Mouse (Mus musculus): ENCODE results near the gene Pard3. TPM values are rescaled to one million over a fixed set of nuclear protein-coding genes. Genes with fewer than 3 reads are reported as not detected.

The Pard3 gene
- polyA plus RNA-seq, 1 experiment from 2014 or later, result 23.7 TPM

DNA sequence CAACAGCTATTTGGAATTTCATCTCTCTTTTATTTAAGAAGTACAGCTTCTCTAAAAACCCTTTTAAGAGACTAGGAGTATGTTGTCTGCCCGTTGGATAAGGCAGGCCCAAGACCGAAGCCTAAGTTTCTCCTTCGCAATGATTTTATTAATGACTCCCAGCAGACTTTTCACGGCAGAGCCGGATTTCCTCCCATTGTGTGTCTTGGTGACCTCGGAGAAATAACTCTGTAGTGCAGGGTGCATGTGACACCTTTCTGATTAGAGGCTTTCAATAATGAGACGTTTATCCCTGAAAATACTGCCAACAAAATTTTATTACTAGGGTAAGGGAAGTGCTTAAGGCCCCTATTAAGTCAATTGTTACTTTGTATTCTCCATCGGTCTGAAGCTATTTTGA is 25.3 kb downstream of the Pard3 start:
- H3K4me3 ChIP-seq, result no peak overlapping the region
- H3K36me3 ChIP-seq (ENCODE audit: poor library complexity, severe bottlenecking), result no peaks in the 10 kb centered on the region
- no peaks in the 10 kb centered on the region for H3K9me3 ChIP-seq (replicated peaks)
- H3K4me2 ChIP-seq, result no peak overlapping the region
- no peak for ATAC-seq
- no peaks in the 10 kb centered on the region for H3K27me3 ChIP-seq
- H3K9ac ChIP-seq, result no peak overlapping the region
- H3K4me1 ChIP-seq, result peaks cover 47% of the 10 kb centered on the region
- WGBS, result 54% methylated on average over 8 of the region's 8 CpGs
- H3K27ac ChIP-seq, result no peak overlapping the region

DNA sequence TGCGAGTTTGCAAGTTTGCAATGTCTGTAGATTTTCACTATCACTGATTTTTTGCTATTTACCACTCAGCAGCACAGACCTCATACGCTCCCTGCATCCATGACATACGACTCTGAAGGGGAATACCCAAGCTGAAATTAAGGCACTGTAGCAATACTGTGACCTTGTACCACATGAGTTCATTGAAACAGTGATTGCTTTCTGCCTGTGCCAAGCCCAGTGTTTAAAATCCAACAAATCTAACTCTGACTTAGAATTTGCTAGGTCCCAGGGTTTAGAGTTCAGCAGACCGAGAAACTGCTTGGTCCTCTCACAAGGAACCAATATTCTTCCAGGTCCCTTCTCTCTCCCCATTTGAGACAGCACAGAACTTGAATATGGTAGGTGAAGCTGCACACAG is 26.7 kb downstream of the Pard3 start:
- H3K27ac ChIP-seq, result no peak overlapping the region
- H3K9ac ChIP-seq, result no peak overlapping the region
- no peaks in the 10 kb centered on the region for H3K27me3 ChIP-seq
- H3K36me3 ChIP-seq (ENCODE audit: poor library complexity, severe bottlenecking), result no peaks in the 10 kb centered on the region
- H3K4me2 ChIP-seq, result no peak overlapping the region
- H3K4me1 ChIP-seq, result peaks cover 54% of the 10 kb centered on the region
- WGBS, result 91% methylated on average over 4 of the region's 4 CpGs
- ATAC-seq, result no peak
- no peak overlapping the region for H3K4me3 ChIP-seq
- H3K9me3 ChIP-seq (replicated peaks), result no peaks in the 10 kb centered on the region

DNA sequence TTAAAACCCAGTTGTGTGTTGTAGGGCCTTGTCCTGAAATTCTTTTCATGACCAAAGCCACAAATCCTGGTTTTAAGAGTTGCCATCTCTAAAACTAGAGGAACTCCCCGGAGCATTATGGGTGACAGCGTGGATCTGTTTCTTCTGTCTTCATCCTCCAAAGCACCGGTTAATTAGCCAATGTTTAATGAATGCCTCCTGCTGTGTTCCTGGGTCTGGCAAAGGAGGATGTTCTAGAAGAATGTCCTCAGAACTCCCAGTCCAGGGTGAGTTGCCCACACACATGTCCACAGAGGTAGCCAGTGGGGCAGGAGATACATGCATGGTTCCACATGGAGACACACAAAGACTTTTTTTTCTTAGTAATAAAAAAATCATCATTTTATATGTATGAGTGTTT is 28.2 kb downstream of the Pard3 start:
- Histone ChIP-seq H3K27ac (peak overlapping the region; percentile 89), H3K9ac (no peak overlapping the region), H3K4me3 (no peak overlapping the region), H3K36me3 (ENCODE audit: poor library complexity, severe bottlenecking) (no peaks in the 10 kb centered on the region), H3K27me3 (no peaks in the 10 kb centered on the region), H3K4me2 (peak overlapping the region; percentile 59; the same call in 1 of the 2 replicates), H3K4me1 (peaks cover 56% of the 10 kb centered on the region), H3K9me3 (replicated peaks) (no peaks in the 10 kb centered on the region)
- no peak for ATAC-seq
- 73% methylated on average over 3 of the region's 3 CpGs for WGBS

DNA sequence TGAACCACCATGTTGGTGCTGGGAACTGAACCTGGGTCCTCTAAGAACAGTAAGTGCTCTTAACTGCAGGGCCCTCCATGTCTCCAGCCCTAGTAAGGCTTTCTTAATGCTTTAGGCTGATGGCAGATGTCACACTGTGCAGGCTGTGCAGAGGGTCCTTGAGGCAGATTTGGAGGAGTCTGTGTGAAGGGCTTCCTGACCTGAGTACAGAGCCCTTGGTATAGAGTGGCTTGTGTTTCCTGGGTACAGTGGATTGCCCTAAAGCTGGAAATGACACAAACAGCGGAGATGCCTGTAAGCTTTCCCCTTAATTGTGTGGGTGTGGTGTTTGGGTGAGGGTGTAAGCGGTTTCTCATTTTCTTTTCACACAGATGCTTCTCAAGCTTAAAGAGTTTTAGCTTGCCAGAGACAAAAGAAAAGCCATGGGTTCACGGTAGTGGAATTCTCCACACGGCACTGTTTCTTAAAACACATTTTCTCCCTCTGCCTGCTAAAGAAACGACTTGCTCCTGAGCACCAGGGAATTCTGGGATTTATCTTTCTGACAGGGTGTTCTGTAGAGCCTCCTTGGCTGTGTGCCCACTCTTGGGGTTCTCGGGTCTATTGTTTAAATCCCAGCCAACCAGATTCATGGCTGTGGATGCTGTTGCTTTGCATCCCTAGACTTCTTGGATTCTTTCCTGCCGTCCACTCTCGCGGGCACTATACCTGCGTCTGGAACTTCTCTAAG is 28.9 kb downstream of the Pard3 start:
- WGBS, result 2% methylated on average over 10 of the region's 10 CpGs
- Histone ChIP-seq H3K27ac (peak overlapping the region; percentile 89), H3K9me3 (replicated peaks) (no peaks in the 10 kb centered on the region), H3K27me3 (no peaks in the 10 kb centered on the region), H3K36me3 (ENCODE audit: poor library complexity, severe bottlenecking) (no peaks in the 10 kb centered on the region), H3K4me2 (peak overlapping the region; percentile 59), H3K4me1 (peaks cover 56% of the 10 kb centered on the region), H3K4me3 (peak overlapping the region; percentile 32), H3K9ac (peak overlapping the region; percentile 57; the same call in 1 of the 2 replicates)
- peak; percentile 87 for ATAC-seq

DNA sequence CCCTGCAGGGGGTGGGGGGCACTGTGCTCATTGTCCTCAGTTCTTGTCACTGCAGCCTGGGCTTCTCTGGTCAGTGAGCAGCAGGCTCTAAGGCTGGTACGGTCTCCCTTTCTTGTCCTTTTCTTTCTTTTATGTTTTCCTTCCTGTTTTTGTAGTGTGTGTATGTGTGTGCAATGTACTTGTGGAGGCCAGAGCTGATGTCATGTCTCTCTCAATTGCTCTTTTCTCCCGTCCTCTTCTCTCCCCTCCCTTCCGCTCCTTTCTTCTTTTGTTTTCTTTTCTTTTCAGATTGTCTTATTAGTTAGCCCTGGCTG is 29.4 kb downstream of the Pard3 start:
- H3K9me3 ChIP-seq (replicated peaks), result no peaks in the 10 kb centered on the region
- peak overlapping the region; percentile 57; the same call in 1 of the 2 replicates for H3K9ac ChIP-seq
- H3K4me2 ChIP-seq, result peak overlapping the region; percentile 59
- H3K4me1 ChIP-seq, result peaks cover 53% of the 10 kb centered on the region
- no peaks in the 10 kb centered on the region for H3K36me3 ChIP-seq (ENCODE audit: poor library complexity, severe bottlenecking)
- peak overlapping the region; percentile 89 for H3K27ac ChIP-seq
- peak overlapping the region; percentile 32 for H3K4me3 ChIP-seq
- no peaks in the 10 kb centered on the region for H3K27me3 ChIP-seq
- ATAC-seq, result no peak; the same call in 1 of the 2 replicates
- WGBS, result 16% methylated on average over 3 of the region's 3 CpGs

DNA sequence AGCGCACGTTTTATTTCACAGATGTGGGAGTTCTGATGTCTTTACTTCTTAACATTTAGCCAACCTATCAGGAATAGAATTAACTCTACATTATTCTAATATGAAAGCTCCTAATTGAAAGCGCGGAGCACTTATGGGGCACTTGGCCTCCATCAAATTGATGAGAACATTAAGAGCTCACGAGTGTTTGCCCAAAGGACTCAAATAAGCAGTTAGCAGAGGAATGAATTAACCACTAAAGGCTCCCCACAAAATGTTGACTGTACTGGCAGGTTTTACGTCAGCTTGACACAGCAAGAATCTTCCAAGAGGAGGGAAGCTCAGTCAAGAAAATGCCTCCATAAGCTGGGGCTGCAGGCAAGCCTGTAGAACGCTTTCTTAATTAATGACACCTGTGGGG is 32.1 kb downstream of the Pard3 start:
- no peaks in the 10 kb centered on the region for H3K27me3 ChIP-seq
- no peak overlapping the region for H3K9ac ChIP-seq
- ATAC-seq, result no peak
- no peak overlapping the region for H3K4me2 ChIP-seq
- no peak overlapping the region for H3K4me3 ChIP-seq
- WGBS, result 66% methylated on average over 7 of the region's 7 CpGs
- H3K4me1 ChIP-seq, result peaks cover 44% of the 10 kb centered on the region
- no peaks in the 10 kb centered on the region for H3K9me3 ChIP-seq (replicated peaks)
- no peak overlapping the region for H3K27ac ChIP-seq
- H3K36me3 ChIP-seq (ENCODE audit: poor library complexity, severe bottlenecking), result no peaks in the 10 kb centered on the region

DNA sequence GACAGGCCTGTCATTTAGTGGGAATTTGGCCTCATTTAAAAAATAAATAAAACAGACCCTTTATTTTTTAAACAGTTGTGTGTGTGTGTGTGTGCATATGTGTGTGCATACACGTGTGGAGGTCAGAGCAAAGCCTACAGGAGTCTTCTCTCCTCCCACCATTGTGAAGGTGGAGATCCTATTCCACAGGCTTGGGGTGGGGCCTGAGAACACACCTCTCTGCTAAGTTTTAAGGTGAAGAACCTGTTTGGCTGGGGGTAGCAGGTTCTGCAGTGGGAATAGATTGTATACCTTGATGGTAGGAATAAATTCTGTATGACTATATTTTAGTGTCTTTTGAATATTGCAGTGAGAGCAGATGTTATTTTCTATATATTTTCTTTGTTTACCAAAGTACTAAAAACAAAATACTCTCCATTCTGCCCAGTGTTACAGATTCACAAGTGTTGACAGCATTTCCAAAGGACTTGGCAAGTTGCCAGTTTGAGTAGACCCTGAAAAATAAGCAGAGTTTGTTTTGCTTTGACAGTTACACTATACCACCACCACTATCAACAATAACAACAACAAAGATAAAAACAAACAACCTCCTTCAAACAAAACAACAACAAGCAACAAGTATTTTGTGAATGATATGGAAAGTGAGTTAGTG is 35.9 kb downstream of the Pard3 start:
- H3K9me3 ChIP-seq (replicated peaks), result no peaks in the 10 kb centered on the region
- H3K27ac ChIP-seq, result no peak overlapping the region
- no peak overlapping the region for H3K9ac ChIP-seq
- no peak overlapping the region for H3K4me2 ChIP-seq
- no peak for ATAC-seq
- 54% methylated on average over 1 of the region's 1 CpGs for WGBS
- H3K36me3 ChIP-seq (ENCODE audit: poor library complexity, severe bottlenecking), result no peaks in the 10 kb centered on the region
- H3K27me3 ChIP-seq, result no peaks in the 10 kb centered on the region
- H3K4me3 ChIP-seq, result no peak overlapping the region
- H3K4me1 ChIP-seq, result peaks cover 19% of the 10 kb centered on the region; the same call in 1 of the 2 replicates

DNA sequence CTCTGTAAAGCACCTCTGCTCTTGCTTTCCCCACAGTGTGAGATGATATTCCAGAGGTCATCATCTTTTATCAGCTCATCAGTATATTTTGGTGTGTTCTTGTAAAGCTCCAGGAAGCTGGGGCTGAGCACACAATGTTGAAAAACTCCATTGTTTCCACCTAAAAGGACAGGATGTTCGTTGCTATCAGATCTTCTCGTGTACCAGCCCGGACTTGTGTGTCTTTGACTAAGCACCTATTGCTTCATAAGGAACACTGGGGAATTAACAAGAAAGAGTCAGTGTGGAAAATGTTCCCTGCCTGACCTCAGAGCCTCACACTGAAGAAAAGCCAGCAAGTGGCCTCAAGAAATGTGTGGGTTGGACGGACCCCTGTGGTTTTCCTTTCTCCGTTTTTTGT is 39.6 kb downstream of the Pard3 start:
- Histone ChIP-seq H3K27me3 (no peaks in the 10 kb centered on the region), H3K9me3 (replicated peaks) (no peaks in the 10 kb centered on the region), H3K4me1 (peaks cover 14% of the 10 kb centered on the region), H3K27ac (no peak overlapping the region), H3K4me2 (no peak overlapping the region), H3K9ac (no peak overlapping the region), H3K36me3 (ENCODE audit: poor library complexity, severe bottlenecking) (no peaks in the 10 kb centered on the region), H3K4me3 (no peak overlapping the region)
- whole genome bisulfite sequencing, result 66% methylated on average over 5 of the region's 5 CpGs
- no peak for ATAC-seq

DNA sequence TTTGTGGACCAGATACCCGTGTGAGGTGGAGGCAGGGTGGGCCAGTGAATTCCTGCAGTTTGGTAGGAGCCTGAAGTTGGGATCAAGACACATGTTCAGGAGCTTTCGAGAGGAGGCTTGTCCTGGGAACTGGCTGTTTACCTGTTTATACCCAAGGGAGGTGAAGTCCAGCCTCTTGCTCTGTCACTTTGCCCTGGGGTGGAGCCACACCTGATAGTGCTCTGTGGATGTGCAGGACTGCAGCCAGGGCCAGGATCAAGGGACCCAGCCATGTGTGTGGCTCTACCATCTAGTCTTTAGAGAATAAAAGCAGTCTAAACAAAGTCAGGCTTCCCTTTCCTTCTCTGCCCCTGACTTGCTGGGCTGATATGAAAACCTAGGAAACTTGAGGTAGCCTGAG is 40.9 kb downstream of the Pard3 start:
- WGBS, result 94% methylated on average over 2 of the region's 2 CpGs
- no peak overlapping the region for H3K9ac ChIP-seq
- no peak overlapping the region for H3K4me3 ChIP-seq
- H3K9me3 ChIP-seq (replicated peaks), result no peaks in the 10 kb centered on the region
- H3K27me3 ChIP-seq, result no peaks in the 10 kb centered on the region
- H3K4me2 ChIP-seq, result no peak overlapping the region
- peaks cover 19% of the 10 kb centered on the region for H3K4me1 ChIP-seq
- no peak overlapping the region for H3K27ac ChIP-seq
- no peaks in the 10 kb centered on the region for H3K36me3 ChIP-seq (ENCODE audit: poor library complexity, severe bottlenecking)
- ATAC-seq, result no peak

DNA sequence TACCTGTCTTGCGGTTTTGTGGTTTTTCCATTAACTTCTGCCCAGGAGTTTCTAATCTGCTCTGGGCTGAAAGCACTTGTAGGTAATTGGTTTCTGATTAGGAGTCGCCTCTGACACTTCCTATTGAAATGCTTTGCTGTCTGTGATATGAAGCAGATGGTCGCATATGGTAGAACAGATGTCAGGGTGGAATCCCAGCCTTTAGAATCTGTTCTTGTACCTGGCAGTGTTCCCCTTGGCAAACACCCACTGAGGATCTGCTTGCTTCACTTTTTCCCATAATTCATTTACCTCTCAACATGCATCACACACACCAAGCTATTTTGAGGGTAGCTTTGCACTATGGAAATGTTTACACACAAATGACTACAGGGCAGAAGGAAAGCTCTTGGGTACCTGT is 44.2 kb downstream of the Pard3 start:
- Histone ChIP-seq H3K27ac (no peak overlapping the region), H3K4me3 (no peak overlapping the region), H3K9me3 (replicated peaks) (no peaks in the 10 kb centered on the region), H3K4me2 (no peak overlapping the region), H3K36me3 (ENCODE audit: poor library complexity, severe bottlenecking) (no peaks in the 10 kb centered on the region), H3K9ac (no peak overlapping the region), H3K4me1 (peaks cover 28% of the 10 kb centered on the region), H3K27me3 (no peaks in the 10 kb centered on the region)
- ATAC-seq, result peak; percentile 78
- 36% methylated on average over 3 of the region's 3 CpGs for WGBS

DNA sequence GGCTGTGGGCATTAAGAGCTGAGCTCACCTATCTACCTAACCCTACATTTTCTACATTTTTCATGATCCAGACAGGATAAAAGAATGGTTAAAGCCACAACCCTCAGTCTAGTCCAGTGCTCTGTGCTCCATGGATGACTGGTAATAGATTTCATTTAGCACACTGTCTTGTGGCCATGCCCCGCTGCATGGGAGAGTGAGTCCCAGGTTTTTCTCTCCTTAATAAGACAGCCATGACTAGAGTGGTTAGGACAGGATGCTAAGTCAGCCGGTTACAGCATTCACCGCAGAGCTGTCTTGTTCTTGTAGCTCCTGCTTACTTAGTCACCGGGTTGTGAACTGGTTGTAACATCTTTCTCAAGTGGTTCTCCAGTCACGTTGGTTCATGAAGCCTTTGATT is 49.5 kb downstream of the Pard3 start:
- H3K4me1 ChIP-seq, result peaks cover 22% of the 10 kb centered on the region
- H3K4me3 ChIP-seq, result no peak overlapping the region
- no peaks in the 10 kb centered on the region for H3K9me3 ChIP-seq (replicated peaks)
- H3K27ac ChIP-seq, result no peak overlapping the region
- H3K36me3 ChIP-seq (ENCODE audit: poor library complexity, severe bottlenecking), result no peaks in the 10 kb centered on the region
- no peaks in the 10 kb centered on the region for H3K27me3 ChIP-seq
- WGBS, result 96% methylated on average over 5 of the region's 5 CpGs
- H3K4me2 ChIP-seq, result no peak overlapping the region
- no peak overlapping the region for H3K9ac ChIP-seq
- ATAC-seq, result no peak

DNA sequence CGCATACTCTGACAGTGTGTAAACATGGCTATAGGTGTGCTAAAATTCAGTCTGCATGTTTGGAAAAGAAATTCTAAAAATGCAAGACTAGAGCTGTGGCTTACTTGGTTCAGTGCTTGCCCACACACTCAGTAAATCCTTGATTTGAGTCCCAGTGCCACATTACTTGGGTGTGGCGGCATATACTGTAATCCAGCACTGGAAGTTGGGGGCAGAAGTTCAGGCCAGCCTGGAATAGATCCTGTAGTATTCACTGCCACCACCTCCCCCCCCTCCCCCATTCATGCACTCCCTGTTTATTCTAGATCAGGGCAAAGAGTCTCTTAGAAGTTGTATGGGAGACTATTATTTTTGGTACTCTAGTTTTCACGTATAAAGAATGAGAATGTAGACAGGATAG is 52.1 kb downstream of the Pard3 start:
- Histone ChIP-seq H3K27ac (no peak overlapping the region), H3K4me3 (no peak overlapping the region), H3K27me3 (no peaks in the 10 kb centered on the region), H3K4me2 (no peak overlapping the region), H3K9ac (no peak overlapping the region), H3K36me3 (ENCODE audit: poor library complexity, severe bottlenecking) (no peaks in the 10 kb centered on the region), H3K4me1 (peaks cover 27% of the 10 kb centered on the region), H3K9me3 (replicated peaks) (no peaks in the 10 kb centered on the region)
- 90% methylated on average over 3 of the region's 3 CpGs for WGBS
- ATAC-seq, result no peak
